Mouse (Mus musculus): ENCODE data around the gene Nosip.
"Not testable (repeated sequence)": the region's sequence is repeated elsewhere in the genome, so short reads cannot be mapped to it uniquely, and the experiment has no call there.

The Nosip gene

GRCm38 (mm10) chr7:45062239-45062835 lies at the start of gene Nosip, which contains the start of gene Prrg2:
Gene Nosip, plus strand, starts transcription at chr7:45062429.
Gene Prrg2, minus strand, starts transcription at chr7:45062677.
- peak; percentile 96 to 98 for DNase-seq (ENCODE audit: low spot score in 2 of 2)

- DNase-seq (ENCODE audit: low spot score in 2 of 2): no peak
Observed at GRCm38 (mm10) chr7:45012824-45013223, 49.4 kb upstream of the Nosip start.

GRCm38 (mm10) chr7:45013366-45014095 lies 48.7 kb upstream of the Nosip start:
- DNase-seq (ENCODE audit: low spot score in 2 of 2): no peak

- DNase-seq (ENCODE audit: low spot score in 2 of 2): no peak
Observed at GRCm38 (mm10) chr7:45014096-45014451, 48.2 kb upstream of the Nosip start.

GRCm38 (mm10) chr7:45015344-45015956 lies 46.8 kb upstream of the Nosip start:
- no peak for DNase-seq (ENCODE audit: low spot score in 2 of 2)

GRCm38 (mm10) chr7:45015957-45016612 lies 46.1 kb upstream of the Nosip start, which contains the start of gene Scaf1:
Gene Scaf1, minus strand, starts transcription at chr7:45016363.
- peak; percentile 100 for DNase-seq (ENCODE audit: low spot score in 2 of 2)

GRCm38 (mm10) chr7:45016761-45017160 lies 45.5 kb upstream of the Nosip start:
- DNase-seq (ENCODE audit: low spot score in 2 of 2): no peak

- DNase-seq (ENCODE audit: low spot score in 2 of 2): peak; percentile 82
Observed at GRCm38 (mm10) chr7:45017242-45018061, 44.8 kb upstream of the Nosip start, which contains the start of gene Rras. Gene Rras, plus strand, starts transcription at chr7:45017961.

- DNase-seq (ENCODE audit: low spot score in 2 of 2): no peak
Observed at GRCm38 (mm10) chr7:45019031-45019571, 43.1 kb upstream of the Nosip start.

GRCm38 (mm10) chr7:45020225-45020624 lies 42.0 kb upstream of the Nosip start:
- DNase-seq (ENCODE audit: low spot score in 2 of 2): no peak

- DNase-seq (ENCODE audit: low spot score in 2 of 2): not testable (repeated sequence)
Observed at GRCm38 (mm10) chr7:45023711-45024110, 38.5 kb upstream of the Nosip start.

GRCm38 (mm10) chr7:45024281-45025248 lies 37.7 kb upstream of the Nosip start:
- no peak for DNase-seq (ENCODE audit: low spot score in 2 of 2)

- DNase-seq (ENCODE audit: low spot score in 2 of 2): no peak
Observed at GRCm38 (mm10) chr7:45025601-45026220, 36.5 kb upstream of the Nosip start.

- no peak for DNase-seq (ENCODE audit: low spot score in 2 of 2)
Observed at GRCm38 (mm10) chr7:45026256-45026655, 36.0 kb upstream of the Nosip start.

GRCm38 (mm10) chr7:45027761-45028160 lies 34.5 kb upstream of the Nosip start:
- DNase-seq (ENCODE audit: low spot score in 2 of 2): no peak

GRCm38 (mm10) chr7:45028351-45028750 lies 33.9 kb upstream of the Nosip start:
- no peak for DNase-seq (ENCODE audit: low spot score in 2 of 2)

GRCm38 (mm10) chr7:45029995-45030394 lies 32.2 kb upstream of the Nosip start:
- DNase-seq (ENCODE audit: low spot score in 2 of 2): no peak

- no peak for DNase-seq (ENCODE audit: low spot score in 2 of 2)
Observed at GRCm38 (mm10) chr7:45030857-45031256, 31.4 kb upstream of the Nosip start.

- DNase-seq (ENCODE audit: low spot score in 2 of 2): no peak
Observed at GRCm38 (mm10) chr7:45033722-45034359, 28.4 kb upstream of the Nosip start.
